Mouse (Mus musculus) ES-Bruce4 (cell line): ENCODE data around the gene Ep300.

Experiments used
- EP300 ChIP-seq: IDR thresholded peaks from 2 replicates; pipeline ENCODE4 v1.6.1; 2011; ENCODE audit warnings: low read depth, low read length; ENCODE audit not compliant: insufficient read depth
- POLR2A ChIP-seq: IDR thresholded peaks from one replicate; pipeline ENCODE4 v1.8.1; 2011; ENCODE audit warnings: low read length; ENCODE audit not compliant: insufficient read depth

DNA sequence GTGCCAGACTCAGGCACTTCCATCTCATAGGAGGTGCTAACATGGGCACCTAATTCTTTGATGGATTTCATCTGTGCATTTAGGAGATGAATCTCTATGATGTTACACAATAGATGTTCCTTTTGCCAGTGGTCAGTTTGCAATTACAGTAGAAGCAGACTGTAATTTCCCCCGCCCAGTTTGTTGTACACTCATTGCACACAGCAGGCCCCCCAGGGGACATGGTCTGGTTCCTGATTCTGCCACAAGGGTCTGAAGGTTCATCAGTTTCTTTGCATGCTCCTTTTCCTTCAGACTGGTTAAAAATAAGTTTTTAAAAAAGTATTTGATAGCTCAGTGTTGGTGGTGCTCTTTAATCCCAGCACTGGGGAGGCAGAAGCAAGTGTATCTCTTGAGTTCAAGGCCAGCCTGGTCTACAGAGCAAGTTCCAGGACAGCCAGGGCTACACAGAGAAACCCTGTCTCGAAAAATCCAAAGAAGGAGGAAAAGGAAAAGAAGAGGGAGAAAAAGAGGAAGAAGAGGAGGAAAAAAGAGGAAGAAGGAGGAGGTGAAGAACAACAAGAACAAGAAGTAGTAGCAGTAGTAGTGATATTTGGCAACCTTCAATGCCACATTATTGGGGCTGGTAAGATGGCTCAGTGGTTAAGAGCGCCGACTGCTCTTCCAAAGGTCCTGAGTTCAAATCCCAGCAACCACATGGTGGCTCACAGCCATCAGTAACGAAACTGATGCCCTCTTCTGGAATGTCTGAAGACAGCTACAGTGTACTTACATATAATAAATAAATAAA, 39.6 kb upstream of the Ep300 start:
- TF ChIP-seq EP300 = no peak
- TF ChIP-seq POLR2A = no peak
